Mouse (Mus musculus): ENCODE results near the gene Syt9. TPM values are rescaled to one million over a fixed set of nuclear protein-coding genes. Genes with fewer than 3 reads are reported as not detected.
A peak's percentile ranks its signal among the peaks of the same experiment; 100 is the strongest.

The Syt9 gene
- polyA plus RNA-seq, 1 experiment from 2014 or later: 3.7 TPM

DNA sequence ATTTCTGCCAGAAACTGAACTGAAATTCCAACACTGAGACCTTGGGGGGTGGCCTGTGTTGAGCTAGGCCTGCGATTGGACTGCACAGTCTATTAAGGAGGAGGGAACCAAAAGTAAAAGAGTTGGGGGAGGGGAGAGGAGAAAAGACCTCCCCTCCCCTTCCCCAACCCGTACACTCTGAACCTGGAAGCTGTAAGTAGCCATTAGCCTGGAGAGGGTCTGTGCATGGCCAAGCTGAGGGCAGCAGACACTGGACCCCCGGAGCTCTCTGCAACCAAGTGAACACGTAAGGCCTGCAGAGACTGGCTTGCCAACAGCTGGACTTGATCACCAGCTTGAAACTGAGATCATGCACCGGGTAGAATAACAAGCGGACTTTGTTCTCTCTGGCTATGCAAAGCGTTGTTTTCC lies 196.7 kb downstream of the Syt9 start, which contains the start of gene Olfml1:
Olfml1 (plus strand) TSS at position 186 of the 411 bp plus-strand sequence.
- peak within 1 kb of the TSS; percentile 47 for H3K4me3 ChIP-seq (ENCODE audit: low read length)
- H3K9me3 ChIP-seq (ENCODE audit: low read length): peaks cover 4% of the 10 kb centered on the region; the same call in 1 of the 2 replicates
- H3K36me3 ChIP-seq (ENCODE audit: insufficient read depth, low read length): peaks cover 11% of the 10 kb centered on the region
- peaks cover 29% of the 10 kb centered on the region for H3K4me1 ChIP-seq (ENCODE audit: insufficient read depth, low read length)
- whole genome bisulfite sequencing: 12% methylated on average over 7 of the region's 7 CpGs
- H3K9ac ChIP-seq (replicated peaks; ENCODE audit: low read length): peak within 1 kb of the TSS; percentile 60
- H3K27ac ChIP-seq (ENCODE audit: low read length): peak within 1 kb of the TSS; percentile 96
- ATAC-seq (ENCODE audit: low FRiP score, low TSS enrichment): peak; percentile 94
- H3K27me3 ChIP-seq (ENCODE audit: insufficient read depth, low read length): no peaks in the 10 kb centered on the region
- peak within 1 kb of the TSS; percentile 53 for H3K4me2 ChIP-seq (replicated peaks; ENCODE audit: low read depth, low read length)

DNA sequence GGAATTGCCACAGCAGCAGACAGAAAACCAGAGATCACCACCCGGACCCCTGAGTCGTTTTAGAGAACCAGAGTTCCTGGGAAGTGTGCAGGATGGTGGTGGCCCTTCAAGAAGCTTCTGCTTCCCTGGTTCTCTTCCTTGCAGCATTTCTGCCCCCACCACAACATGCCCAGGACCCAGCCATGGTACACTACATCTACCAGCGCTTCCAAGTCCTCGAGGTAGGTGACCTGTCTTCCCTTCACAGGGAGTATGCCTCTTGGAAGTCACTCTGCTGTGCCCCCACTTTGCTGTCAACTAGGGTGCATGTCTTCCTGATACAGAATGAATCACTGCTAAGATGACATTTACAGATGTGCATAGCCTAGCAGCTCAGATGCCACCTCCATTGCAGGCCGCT lies 197.1 kb downstream of the Syt9 start:
- peaks cover 29% of the 10 kb centered on the region for H3K4me1 ChIP-seq (ENCODE audit: insufficient read depth, low read length)
- peak overlapping the region; percentile 47 for H3K4me3 ChIP-seq (ENCODE audit: low read length)
- peak overlapping the region; percentile 53 for H3K4me2 ChIP-seq (replicated peaks; ENCODE audit: low read depth, low read length)
- ATAC-seq (ENCODE audit: low FRiP score, low TSS enrichment): peak; percentile 46
- peaks cover 14% of the 10 kb centered on the region for H3K36me3 ChIP-seq (ENCODE audit: insufficient read depth, low read length)
- peaks cover 4% of the 10 kb centered on the region; the same call in 1 of the 2 replicates for H3K9me3 ChIP-seq (ENCODE audit: low read length)
- 22% methylated on average over 5 of the region's 5 CpGs for WGBS
- H3K27ac ChIP-seq (ENCODE audit: low read length): peak overlapping the region; percentile 96
- H3K9ac ChIP-seq (replicated peaks; ENCODE audit: low read length): peak overlapping the region; percentile 60
- no peaks in the 10 kb centered on the region for H3K27me3 ChIP-seq (ENCODE audit: insufficient read depth, low read length)

DNA sequence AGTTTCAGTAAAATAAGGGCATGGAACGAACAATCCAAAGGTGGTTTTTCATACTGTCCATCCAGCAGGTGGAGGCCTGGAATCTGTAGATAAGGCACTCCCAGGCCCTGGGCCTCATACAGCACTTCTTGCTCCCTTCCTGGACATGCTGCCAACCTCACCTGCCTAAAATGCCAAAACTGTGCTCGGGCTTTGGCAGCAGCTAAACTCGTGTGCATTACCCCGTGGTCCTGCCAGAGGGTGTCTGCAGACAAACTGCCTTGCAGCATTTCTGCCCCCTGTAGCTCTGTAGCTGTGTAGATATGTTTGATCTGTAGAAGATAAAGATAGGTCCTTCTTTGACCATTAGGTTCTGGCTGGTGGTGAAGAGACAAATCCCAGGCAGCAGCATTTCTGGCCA lies 198.4 kb downstream of the Syt9 start:
- Histone ChIP-seq H3K27me3 (ENCODE audit: insufficient read depth, low read length) (no peaks in the 10 kb centered on the region), H3K4me2 (replicated peaks; ENCODE audit: low read depth, low read length) (peak overlapping the region; percentile 51), H3K27ac (ENCODE audit: low read length) (no peak overlapping the region), H3K4me1 (ENCODE audit: insufficient read depth, low read length) (peaks cover 19% of the 10 kb centered on the region), H3K4me3 (ENCODE audit: low read length) (peak overlapping the region; percentile 33), H3K9ac (replicated peaks; ENCODE audit: low read length) (peak overlapping the region; percentile 32; the same call in 1 of the 2 replicates), H3K36me3 (ENCODE audit: insufficient read depth, low read length) (peaks cover 15% of the 10 kb centered on the region), H3K9me3 (ENCODE audit: low read length) (peaks cover 4% of the 10 kb centered on the region; the same call in 1 of the 2 replicates)
- 46% methylated on average over 4 of the region's 4 CpGs for WGBS
- ATAC-seq (ENCODE audit: low FRiP score, low TSS enrichment): no peak

DNA sequence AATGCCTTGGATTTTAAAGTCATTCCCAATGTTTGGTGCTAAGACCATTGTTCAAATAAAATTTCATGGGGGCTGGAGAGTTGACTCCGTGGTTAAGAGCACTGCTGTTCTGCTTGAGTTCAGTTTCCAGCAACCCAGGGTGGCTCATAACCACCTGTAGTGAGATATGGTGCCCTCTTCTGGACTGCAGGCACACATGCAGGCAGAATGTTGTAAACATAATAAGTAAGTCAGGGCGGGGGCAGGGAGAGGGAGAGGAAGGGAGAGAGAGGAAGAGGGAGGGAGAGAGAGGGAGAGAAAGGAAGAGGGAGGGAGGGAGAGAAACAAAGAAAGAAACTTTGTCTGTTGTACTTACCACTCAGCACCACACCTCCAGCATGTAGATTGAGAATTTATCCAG lies 203.3 kb downstream of the Syt9 start:
- H3K36me3 ChIP-seq (ENCODE audit: insufficient read depth, low read length): peaks cover 26% of the 10 kb centered on the region
- H3K4me3 ChIP-seq (ENCODE audit: low read length): no peak overlapping the region
- no peak overlapping the region for H3K4me2 ChIP-seq (replicated peaks; ENCODE audit: low read depth, low read length)
- no peak overlapping the region for H3K9ac ChIP-seq (replicated peaks; ENCODE audit: low read length)
- ATAC-seq (ENCODE audit: low FRiP score, low TSS enrichment): no peak
- no peaks in the 10 kb centered on the region for H3K27me3 ChIP-seq (ENCODE audit: insufficient read depth, low read length)
- H3K4me1 ChIP-seq (ENCODE audit: insufficient read depth, low read length): peaks cover 7% of the 10 kb centered on the region; the same call in 1 of the 2 replicates
- H3K27ac ChIP-seq (ENCODE audit: low read length): no peak overlapping the region
- WGBS: 68% methylated on average over 2 of the region's 2 CpGs
- peaks cover 4% of the 10 kb centered on the region; the same call in 1 of the 2 replicates for H3K9me3 ChIP-seq (ENCODE audit: low read length)

DNA sequence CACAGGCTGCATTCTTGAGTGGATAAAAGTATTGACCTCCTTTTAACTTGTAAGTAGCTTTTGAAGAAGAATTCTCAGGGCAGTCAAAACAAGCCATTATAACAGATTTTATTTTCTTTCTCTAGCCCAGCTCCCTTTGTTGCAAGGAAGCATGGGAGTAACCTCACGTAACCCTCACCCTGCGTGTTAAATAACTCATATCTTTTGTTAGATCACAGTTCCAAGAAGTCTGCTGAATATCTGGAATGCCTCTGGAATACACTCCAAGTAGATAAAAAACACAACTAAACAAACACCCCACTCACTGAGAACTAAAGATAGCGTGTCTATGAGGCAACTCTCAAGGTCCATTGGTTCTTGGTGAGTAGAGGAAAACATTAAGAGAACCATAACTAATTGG lies 203.7 kb downstream of the Syt9 start:
- H3K27me3 ChIP-seq (ENCODE audit: insufficient read depth, low read length): no peaks in the 10 kb centered on the region
- peaks cover 26% of the 10 kb centered on the region for H3K36me3 ChIP-seq (ENCODE audit: insufficient read depth, low read length)
- H3K9ac ChIP-seq (replicated peaks; ENCODE audit: low read length): no peak overlapping the region
- 65% methylated on average over 3 of the region's 3 CpGs for WGBS
- H3K9me3 ChIP-seq (ENCODE audit: low read length): peaks cover 4% of the 10 kb centered on the region; the same call in 1 of the 2 replicates
- no peak overlapping the region for H3K4me2 ChIP-seq (replicated peaks; ENCODE audit: low read depth, low read length)
- no peak overlapping the region for H3K4me3 ChIP-seq (ENCODE audit: low read length)
- peaks cover 3% of the 10 kb centered on the region; the same call in 1 of the 2 replicates for H3K4me1 ChIP-seq (ENCODE audit: insufficient read depth, low read length)
- H3K27ac ChIP-seq (ENCODE audit: low read length): no peak overlapping the region
- no peak for ATAC-seq (ENCODE audit: low FRiP score, low TSS enrichment)

DNA sequence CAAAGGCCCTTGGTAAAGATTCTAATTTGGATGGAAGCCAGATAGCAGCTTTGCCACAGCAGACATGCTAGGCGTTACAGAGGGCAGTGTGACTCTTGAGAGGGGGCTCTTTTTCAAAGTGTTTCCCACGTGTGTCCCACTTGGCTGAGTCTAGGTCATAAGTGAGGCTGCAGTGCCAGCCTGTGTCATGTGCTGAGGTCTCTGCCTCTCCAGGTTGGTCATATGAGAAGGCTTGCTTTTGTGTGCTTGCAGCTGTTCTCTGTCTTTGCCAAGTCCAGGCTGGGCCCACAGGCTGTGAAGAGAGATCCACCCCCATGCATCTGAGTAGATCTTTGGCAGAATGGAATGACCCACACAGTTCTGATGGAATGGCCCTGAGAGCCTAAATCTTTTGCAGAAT lies 222.1 kb downstream of the Syt9 start:
- Histone ChIP-seq H3K36me3 (ENCODE audit: insufficient read depth, low read length) (peaks cover 6% of the 10 kb centered on the region; the same call in 1 of the 2 replicates), H3K4me3 (ENCODE audit: low read length) (no peak overlapping the region), H3K27me3 (ENCODE audit: insufficient read depth, low read length) (no peaks in the 10 kb centered on the region), H3K9me3 (ENCODE audit: low read length) (no peaks in the 10 kb centered on the region), H3K27ac (ENCODE audit: low read length) (no peak overlapping the region), H3K4me1 (ENCODE audit: insufficient read depth, low read length) (peaks cover 3% of the 10 kb centered on the region; the same call in 1 of the 2 replicates), H3K4me2 (replicated peaks; ENCODE audit: low read depth, low read length) (no peak overlapping the region), H3K9ac (replicated peaks; ENCODE audit: low read length) (no peak overlapping the region)
- 38% methylated on average over 2 of the region's 2 CpGs for WGBS
- no peak for ATAC-seq (ENCODE audit: low FRiP score, low TSS enrichment)

DNA sequence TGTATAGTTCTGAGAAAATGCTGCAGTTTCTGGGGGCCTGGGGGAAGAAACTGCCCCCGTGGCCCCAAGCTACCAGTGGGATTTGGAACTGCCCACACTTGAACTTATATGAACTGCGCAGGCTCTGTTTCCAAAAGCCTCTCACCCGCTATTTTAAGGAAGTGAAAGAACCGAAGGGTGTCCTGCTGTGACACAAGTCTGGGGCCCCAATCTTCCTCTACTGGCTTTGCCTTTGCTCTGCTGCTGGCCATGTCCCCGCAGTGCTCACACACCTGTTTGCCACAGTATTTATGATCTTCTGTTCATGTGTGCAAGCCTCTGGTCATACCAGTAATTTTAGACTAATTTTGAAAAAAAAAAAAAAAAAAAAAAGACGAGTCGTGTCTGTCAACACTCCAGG lies 223.4 kb downstream of the Syt9 start:
- no peaks in the 10 kb centered on the region for H3K9me3 ChIP-seq (ENCODE audit: low read length)
- H3K4me1 ChIP-seq (ENCODE audit: insufficient read depth, low read length): peaks cover 3% of the 10 kb centered on the region; the same call in 1 of the 2 replicates
- peaks cover 6% of the 10 kb centered on the region; the same call in 1 of the 2 replicates for H3K36me3 ChIP-seq (ENCODE audit: insufficient read depth, low read length)
- H3K4me3 ChIP-seq (ENCODE audit: low read length): peak overlapping the region; percentile 59
- no peaks in the 10 kb centered on the region for H3K27me3 ChIP-seq (ENCODE audit: insufficient read depth, low read length)
- peak overlapping the region; percentile 91 for H3K4me2 ChIP-seq (replicated peaks; ENCODE audit: low read depth, low read length)
- H3K27ac ChIP-seq (ENCODE audit: low read length): no peak overlapping the region; the same call in 1 of the 2 replicates
- peak overlapping the region; percentile 62 for H3K9ac ChIP-seq (replicated peaks; ENCODE audit: low read length)
- 31% methylated on average over 7 of the region's 7 CpGs for WGBS
- no peak for ATAC-seq (ENCODE audit: low FRiP score, low TSS enrichment)

DNA sequence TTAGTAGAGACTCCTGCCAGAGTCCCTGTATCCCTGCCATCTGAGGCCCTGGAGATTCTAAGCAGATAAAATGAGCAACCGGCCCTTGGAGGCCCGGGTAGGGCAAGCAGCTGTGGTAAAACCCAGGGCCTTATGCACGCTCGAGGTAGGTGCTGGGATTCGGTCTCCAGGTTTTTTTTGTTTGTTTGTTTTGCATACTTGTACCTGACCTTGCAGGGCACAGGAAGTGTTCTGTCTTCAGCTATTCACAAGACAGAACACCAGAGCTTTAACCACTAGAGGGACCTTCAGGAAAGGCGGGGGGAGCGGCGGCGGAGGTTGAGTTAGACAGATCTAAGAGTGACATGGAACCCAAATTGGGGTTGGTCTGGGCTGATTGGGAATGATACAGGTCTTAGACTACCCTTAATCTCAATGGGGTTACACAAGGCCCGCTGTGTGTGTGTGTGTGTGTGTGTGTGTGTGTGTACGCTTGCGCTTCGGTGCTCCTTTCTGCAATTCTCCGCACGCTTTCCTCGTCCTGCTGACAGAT lies 223.9 kb downstream of the Syt9 start:
- Histone ChIP-seq H3K4me1 (ENCODE audit: insufficient read depth, low read length) (peaks cover 3% of the 10 kb centered on the region; the same call in 1 of the 2 replicates), H3K27ac (ENCODE audit: low read length) (peak overlapping the region; percentile 86), H3K27me3 (ENCODE audit: insufficient read depth, low read length) (no peaks in the 10 kb centered on the region), H3K4me2 (replicated peaks; ENCODE audit: low read depth, low read length) (peak overlapping the region; percentile 91), H3K9me3 (ENCODE audit: low read length) (no peaks in the 10 kb centered on the region), H3K4me3 (ENCODE audit: low read length) (peak overlapping the region; percentile 59), H3K36me3 (ENCODE audit: insufficient read depth, low read length) (peaks cover 6% of the 10 kb centered on the region; the same call in 1 of the 2 replicates), H3K9ac (replicated peaks; ENCODE audit: low read length) (peak overlapping the region; percentile 62)
- ATAC-seq (ENCODE audit: low FRiP score, low TSS enrichment): peak; percentile 70
- WGBS: under 1% methylated on average over 16 of the region's 16 CpGs

DNA sequence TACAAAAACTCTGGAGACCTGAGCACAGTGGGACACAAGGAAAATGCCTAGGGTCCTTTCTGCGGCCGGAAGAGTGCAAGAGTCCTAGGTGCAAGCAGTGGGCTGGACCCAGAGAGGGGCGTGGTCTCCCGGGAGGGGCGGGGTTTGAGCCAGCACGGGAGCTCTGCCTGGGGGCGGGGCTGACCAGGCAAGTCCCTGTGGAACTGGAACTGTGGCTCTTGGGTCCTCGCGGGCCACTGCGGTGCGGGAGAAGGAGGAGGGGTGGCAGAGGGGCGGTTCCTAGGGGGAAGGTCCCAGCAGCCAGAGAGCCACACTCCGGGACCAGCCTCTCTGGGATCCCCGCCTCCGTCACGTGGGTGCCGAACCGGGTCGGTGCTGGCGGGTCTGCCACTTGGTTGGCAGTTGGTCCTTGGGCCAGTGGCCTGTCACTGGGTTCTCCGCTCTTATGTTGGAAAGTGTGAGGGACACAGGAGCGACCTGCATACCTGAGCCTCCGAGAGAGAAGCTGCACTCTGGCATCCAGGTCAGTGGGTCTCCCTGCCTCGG lies 224.4 kb downstream of the Syt9 start, which contains the start of gene Ppfibp2:
Ppfibp2 (plus strand) TSS at position 351 of the 546 bp plus-strand sequence.
- peak within 1 kb of the TSS; percentile 59 for H3K4me3 ChIP-seq (ENCODE audit: low read length)
- H3K27me3 ChIP-seq (ENCODE audit: insufficient read depth, low read length): no peaks in the 10 kb centered on the region
- ATAC-seq (ENCODE audit: low FRiP score, low TSS enrichment): peak; percentile 97
- H3K4me1 ChIP-seq (ENCODE audit: insufficient read depth, low read length): peaks cover 3% of the 10 kb centered on the region; the same call in 1 of the 2 replicates
- under 1% methylated on average over 20 of the region's 24 CpGs for WGBS
- peak within 1 kb of the TSS; percentile 62 for H3K9ac ChIP-seq (replicated peaks; ENCODE audit: low read length)
- peak within 1 kb of the TSS; percentile 91 for H3K4me2 ChIP-seq (replicated peaks; ENCODE audit: low read depth, low read length)
- no peaks in the 10 kb centered on the region for H3K9me3 ChIP-seq (ENCODE audit: low read length)
- peaks cover 6% of the 10 kb centered on the region; the same call in 1 of the 2 replicates for H3K36me3 ChIP-seq (ENCODE audit: insufficient read depth, low read length)
- peak within 1 kb of the TSS; percentile 86 for H3K27ac ChIP-seq (ENCODE audit: low read length)

DNA sequence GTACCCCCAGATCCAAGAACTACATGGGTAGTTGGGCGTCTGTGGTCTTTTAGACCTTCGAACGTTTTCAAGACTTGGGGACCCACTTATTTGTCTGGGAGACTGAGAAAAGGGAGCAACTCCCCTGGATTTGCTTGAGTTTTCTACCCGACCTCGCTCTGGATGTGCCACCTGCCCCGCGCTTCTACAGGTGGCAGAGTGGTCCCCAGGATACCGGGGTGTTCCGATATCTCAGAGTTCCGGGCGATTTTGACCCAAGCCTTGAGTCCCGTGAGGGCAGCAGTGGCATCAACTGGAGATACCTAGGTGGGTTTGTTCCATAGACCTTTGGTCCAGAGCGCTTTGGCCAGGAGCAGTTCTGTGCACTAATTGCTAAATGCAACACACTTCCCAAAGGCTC lies 224.9 kb downstream of the Syt9 start:
- H3K27me3 ChIP-seq (ENCODE audit: insufficient read depth, low read length): no peaks in the 10 kb centered on the region
- 11% methylated on average over 13 of the region's 13 CpGs for WGBS
- ATAC-seq (ENCODE audit: low FRiP score, low TSS enrichment): no peak
- H3K9ac ChIP-seq (replicated peaks; ENCODE audit: low read length): peak overlapping the region; percentile 62
- peaks cover 6% of the 10 kb centered on the region; the same call in 1 of the 2 replicates for H3K36me3 ChIP-seq (ENCODE audit: insufficient read depth, low read length)
- peak overlapping the region; percentile 59 for H3K4me3 ChIP-seq (ENCODE audit: low read length)
- H3K4me2 ChIP-seq (replicated peaks; ENCODE audit: low read depth, low read length): peak overlapping the region; percentile 91
- peaks cover 3% of the 10 kb centered on the region; the same call in 1 of the 2 replicates for H3K4me1 ChIP-seq (ENCODE audit: insufficient read depth, low read length)
- H3K9me3 ChIP-seq (ENCODE audit: low read length): no peaks in the 10 kb centered on the region
- no peak overlapping the region for H3K27ac ChIP-seq (ENCODE audit: low read length)

Data from kidney, embryonic 16.5 days (tissue).